Mouse (Mus musculus): ENCODE data around the gene Abce1.

The Abce1 gene

DNA sequence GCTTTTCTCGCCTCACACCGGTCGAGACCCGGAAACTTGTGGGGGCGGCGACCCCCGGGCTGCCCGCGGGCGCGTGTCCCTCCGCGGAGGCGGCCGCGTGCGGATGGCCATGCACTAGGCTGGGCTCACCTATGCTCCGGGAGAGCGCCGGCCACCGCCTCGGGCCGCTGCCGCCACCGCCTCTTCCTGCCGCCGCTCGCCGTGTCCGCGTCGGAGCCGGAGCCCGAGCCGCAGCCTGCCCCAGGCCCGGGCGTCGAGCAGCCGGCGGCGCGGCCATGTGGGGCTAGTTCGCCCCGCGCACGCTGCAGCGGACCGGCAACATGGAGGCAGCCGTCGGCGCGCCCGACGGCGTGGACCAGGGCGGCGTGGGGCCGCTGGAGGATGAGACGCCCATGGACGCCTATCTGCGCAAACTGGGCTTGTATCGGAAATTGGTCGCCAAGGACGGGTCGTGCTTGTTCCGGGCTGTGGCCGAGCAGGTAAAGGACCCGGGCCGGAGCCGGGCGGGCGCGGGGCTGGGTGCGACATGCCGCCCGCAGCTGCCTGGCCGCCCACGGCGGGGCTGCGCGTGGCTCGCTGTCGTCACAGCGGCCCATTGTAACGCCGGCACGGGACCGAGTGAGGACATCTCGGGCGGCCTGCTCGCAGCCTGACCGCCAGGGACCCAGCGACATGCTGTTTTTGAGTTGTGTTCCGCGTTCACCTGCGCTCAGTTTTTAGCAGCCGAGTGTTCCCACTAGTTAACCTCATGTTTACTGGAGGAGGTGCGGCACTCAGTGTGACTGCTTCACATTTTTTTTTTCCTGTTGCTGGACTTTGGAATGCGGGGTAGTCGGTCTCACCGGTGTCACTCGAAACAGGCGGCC lies 71.7 kb downstream of the Abce1 start, which contains the start of gene Otud4:
Otud4 (plus strand) TSS at position 33 of the 866 bp plus-strand sequence.
- peak; percentile 41 for DNase-seq

DNA sequence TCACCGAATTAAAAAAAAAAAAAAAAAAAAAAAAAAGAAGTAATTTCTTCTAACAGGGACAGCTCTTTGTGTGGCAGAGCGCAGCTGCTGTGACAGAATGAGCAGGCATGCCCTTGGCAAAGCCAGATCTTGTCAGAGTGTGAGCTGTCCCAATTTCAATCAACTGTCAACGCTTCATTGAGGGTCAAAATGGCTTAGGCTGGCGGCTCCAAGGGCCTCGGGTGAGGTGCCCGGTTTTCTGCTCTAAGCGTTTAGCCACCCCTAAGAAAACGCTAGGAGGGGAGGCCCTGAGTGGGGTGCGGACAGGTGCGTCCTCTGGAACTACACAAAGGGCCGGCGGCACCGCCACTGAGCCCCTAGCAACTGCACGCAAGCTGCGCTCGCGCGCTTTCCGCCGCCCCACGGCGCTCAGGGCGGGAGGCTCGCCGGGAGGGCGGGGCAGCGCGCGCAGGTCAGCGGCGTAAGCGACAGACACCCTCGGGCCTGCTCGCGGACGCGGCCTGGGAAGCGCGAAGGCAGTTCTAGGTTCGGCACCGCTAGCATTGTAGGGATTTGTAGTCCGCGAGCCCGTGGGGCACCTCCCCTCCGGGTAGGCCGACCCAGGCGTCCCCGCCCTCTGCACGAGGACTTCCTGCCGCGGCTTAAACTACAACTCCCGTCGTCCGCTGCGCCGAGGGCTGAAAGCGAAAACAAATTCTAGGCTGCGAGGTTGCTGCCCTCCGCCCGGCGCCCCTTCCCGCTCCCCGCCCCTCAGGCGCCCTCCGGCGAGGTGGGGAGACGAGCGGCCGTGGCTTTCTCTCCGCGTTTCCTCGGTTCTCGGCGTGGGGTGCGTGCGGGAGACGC lies 72.6 kb downstream of the Abce1 start:
- peak; percentile 97 for DNase-seq

DNA sequence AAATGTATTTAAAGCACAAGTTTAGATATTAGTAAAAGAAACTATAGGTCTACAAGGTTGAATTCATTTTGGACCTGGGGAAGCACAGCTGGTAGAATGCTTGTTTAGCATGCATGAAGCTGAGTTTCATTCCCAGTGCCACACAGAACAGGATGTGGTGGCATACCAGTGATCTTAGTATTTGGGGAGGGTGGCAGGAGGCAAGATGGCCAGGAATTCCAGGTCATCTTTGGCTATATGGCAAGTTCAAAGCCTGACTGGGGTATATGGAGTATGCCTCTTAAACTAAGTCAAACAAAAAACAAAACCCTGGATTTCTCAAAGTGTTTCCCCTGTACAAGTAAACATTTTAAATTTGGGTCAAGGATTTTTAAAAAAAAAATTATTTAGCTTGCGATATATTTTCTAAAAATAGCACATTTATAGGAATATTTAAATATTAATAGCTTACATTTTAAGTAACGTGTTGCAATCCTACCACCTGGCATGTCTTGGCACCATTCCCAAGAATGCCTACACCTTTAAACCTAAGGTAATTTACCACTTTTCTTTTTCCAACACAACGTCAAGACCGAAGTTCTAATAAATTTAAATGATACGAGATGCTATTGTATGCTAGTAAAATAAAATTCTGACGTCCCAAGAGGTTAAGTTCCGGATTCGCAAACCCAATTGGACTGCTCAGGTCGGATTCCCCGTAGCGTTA lies 73.4 kb downstream of the Abce1 start:
- DNase-seq = peak; percentile 36

DNA sequence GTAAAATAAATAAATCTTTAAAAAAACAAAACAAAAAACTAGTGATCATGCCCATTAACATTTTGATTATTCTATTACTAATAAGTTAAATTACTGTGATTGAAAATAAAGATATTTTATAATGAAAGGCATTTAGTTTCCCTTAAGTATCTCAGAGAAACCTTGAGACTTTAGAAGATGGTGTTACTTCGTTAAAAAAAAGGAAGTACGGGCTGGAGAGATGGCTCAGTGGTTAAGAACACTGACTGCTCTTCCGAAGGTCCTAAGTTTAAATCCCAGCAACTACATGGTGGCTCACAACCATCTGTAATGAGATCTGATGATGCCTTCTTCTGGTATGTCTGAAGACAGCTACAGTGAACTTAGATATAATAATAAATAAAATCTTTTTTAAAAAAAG lies 74.3 kb downstream of the Abce1 start:
- no peak for DNase-seq

DNA sequence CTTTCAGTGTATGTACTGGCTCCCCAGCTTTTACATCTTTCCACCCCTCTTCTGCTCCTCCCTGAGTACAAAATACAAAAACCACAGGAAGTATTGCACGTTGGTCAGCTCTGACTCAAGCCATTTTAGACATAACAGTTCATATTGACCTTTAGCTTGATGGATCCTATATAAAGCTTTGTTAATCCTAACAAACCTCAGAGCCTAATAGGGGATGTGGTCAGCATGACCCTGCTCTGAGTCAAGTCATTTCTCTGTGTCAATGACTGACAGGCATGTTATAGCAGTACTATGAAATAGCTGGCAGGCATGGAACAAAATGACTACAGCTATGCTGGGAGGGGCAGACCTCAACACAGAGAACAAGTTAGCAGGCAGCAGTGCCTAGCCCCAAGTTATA lies 75.4 kb downstream of the Abce1 start:
- DNase-seq = no peak

DNA sequence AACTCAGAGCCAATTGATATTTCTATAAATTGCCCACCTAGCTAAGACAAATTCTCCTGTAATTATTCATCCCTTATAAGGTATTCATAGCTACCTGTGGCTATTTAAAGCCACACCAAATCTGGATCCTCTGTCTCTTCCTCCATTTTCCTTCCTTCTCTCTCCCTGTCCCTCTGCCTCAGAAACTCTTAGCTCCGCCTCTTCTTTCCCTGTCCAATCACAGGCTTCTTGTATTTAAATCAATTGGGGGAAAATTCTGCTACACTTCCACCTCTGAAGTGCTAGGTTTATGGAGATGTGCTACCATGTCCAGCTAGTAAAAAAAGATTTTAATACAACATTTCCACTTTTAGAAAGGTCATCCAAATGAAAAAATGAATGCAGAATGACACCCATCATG lies 76.0 kb downstream of the Abce1 start:
- DNase-seq = no peak
